Mouse (Mus musculus) left cerebral cortex, postnatal 25 days (tissue): ENCODE data around the gene Tex38. TPM values are rescaled to one million over a fixed set of nuclear protein-coding genes. Genes with fewer than 3 reads are reported as not detected.

ENCODE experiments used
- DNase-seq, 2 experiments: peaks; one replicate each; pipeline ENCODE4 v3.0.0; 2022; ENCODE audit warnings: low spot score in 2 of 2, mixed read lengths in 1 of 2
- intact Hi-C: fragments of 180-260 bp; cut with DNase I; formaldehyde crosslinking; loops from one replicate; pipeline ENCODE4 v1.15.1; 2025
- total RNA-seq, 2 experiments: library from RNA; stranded (reverse); gene quantifications; 2 replicates each; pipeline ENCODE4 v1.2.3; 2021

The Tex38 gene
- total RNA-seq: not detected

DNA sequence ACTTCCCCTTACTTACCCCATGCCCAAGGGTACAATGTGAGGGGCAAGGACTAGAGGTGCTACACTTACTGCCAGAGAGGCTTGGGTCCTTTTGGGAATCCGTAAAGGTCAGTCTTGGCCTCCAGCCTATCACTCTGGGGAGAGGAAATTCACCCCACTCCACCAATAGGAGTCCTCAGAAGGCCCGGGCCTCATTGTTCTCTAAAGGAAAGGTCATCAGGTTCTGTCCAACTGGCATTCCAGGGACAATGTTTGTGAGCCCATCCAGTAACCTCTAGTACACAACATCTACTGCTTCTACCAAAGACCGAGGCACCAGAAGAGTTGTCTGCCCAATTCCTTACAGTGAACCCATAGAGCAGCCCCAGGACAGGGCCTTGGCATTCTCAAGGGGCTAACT lies at the start of gene Tex38:
TSS of gene Tex38 (minus strand) at position 101 of the 400 bp plus-strand sequence.
- intact Hi-C loops: no loop called here
- no peak for DNase-seq

- intact Hi-C loops: no loop called here
- DNase-seq: no peak
Observed at GRCm38 (mm10) chr4:115830491-115830890, 49.7 kb upstream of the Tex38 start.

DNA sequence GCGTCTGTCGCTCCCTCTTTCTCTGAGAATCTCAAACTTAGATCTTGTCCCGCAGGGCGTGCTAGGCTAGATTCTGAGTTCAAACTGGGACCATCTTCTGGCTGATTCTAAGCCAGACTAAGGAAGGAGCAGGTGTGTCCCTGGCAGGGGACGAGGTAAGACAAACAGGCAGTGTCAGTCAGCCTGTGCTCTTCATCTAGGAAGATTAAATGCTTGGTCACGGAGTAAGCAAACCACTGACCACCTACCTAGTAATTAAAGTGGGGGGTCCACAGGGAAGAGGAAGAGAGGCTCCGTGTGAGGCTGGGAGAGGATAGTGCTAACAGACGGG lies 47.7 kb upstream of the Tex38 start:
- DNase-seq: no peak
- intact Hi-C loops: no loop called here

DNA sequence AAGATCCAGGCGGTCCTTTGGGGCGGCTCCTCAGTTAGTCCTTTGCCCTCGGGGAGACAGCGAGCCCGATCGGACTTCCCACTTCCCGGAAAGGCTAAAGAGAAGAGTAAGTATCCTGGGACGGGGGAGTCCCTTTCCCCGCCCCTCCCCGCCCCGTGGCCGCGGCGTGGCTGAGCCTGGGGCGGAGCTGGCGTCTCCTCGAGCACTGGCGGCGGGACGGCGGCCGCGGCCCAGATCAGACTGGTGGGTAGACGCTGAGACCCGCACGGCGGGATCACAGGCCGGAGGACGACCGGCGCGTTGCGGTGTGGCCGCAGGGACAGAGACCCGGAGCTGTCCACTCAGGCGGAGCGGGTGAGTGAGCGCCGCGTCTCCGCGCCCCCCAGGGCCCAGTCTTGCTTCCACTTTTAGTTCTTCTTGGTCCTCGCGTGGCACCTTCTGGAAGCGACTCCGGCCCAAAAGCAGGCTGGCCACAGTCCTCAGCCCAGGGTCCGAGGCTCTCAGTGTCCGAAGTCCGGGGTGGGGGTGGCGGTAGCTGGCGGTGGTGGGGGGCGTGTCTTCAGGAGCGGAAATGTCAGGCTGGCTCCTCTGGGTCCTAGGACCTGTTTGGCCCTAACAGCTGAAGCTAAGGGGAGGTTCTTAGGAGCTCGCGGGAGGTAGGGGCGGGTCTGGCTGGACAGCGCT lies 47.2 kb upstream of the Tex38 start, which contains the start of gene Mob3c:
TSS of gene Mob3c (plus strand) at position 205 of the 684 bp plus-strand sequence.
- peak; percentile 49 to 51 for DNase-seq
- intact Hi-C loops: no loop called here

DNA sequence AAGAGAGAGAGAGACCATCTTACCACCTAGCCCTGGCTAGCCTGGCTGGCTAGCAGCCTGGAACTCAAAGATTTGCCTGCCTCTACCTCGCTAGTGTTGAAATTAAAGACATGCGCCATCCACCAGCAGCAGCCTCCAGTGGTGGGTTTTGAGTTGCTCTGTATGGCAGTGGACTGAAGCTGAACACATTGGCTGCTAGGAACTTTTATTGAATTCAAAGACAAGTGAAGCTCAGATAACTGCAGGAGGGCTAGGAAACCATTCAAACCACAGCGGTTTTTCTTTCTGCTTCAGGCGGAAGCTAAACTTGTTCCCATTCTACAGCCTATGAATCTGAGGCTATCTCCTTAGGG lies 46.7 kb upstream of the Tex38 start:
- DNase-seq: no peak
- intact Hi-C loops: no loop called here

DNA sequence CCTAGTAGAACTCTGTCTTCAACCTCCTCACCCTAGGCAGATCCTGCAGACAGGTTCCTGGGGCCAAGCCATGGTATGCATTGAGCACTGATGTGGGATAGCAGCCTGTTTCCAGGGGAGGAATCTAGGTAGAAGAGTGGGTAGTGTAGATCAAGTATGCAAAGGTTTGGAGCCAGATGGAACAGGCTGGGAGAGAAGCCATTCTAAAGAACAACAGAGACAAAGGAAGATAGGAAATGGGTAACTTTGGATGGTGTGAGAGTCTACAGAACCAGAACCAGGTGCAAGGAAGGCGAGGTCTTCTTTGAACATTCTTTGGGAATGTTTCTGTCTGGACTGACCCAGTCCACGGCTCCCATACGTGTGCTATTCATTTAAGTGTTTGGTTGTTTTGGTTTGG lies 46.2 kb upstream of the Tex38 start:
- intact Hi-C loops: no loop called here

GRCm38 (mm10) chr4:115825271-115825670 lies 44.5 kb upstream of the Tex38 start:
- no peak for DNase-seq
- intact Hi-C loops: no loop called here

More for the DNA sequence above, 46.2 kb upstream of the Tex38 start:
- DNase-seq: no peak

- DNase-seq: no peak
- intact Hi-C loops: no loop called here
Observed at GRCm38 (mm10) chr4:115824178-115824577, 43.4 kb upstream of the Tex38 start.

- no peak for DNase-seq
- intact Hi-C loops: no loop called here
Observed at GRCm38 (mm10) chr4:115821928-115822327, 41.1 kb upstream of the Tex38 start.

- DNase-seq: no peak
- intact Hi-C loops: no loop called here
Observed at GRCm38 (mm10) chr4:115821431-115821830, 40.6 kb upstream of the Tex38 start.

DNA sequence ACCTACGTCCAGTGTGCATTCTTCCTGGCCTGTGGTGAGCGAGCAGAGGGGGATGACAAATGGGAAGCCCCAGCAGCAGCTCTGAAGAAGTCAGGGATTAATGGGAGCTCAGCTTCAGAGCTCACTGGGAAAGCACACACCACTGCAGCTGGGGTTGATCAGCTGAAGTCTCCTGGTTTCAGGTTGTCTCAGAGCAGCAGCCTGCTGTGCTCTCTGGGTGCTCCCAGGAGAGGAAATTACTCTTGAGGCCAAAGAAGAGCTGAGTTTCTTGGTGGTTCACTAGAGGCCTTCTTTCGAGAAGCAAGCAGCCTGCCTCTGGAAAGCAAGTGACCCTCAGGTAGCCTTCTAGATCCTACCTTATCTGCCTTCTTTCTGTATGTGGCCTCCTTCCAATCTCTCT lies 40.1 kb upstream of the Tex38 start:
- no peak for DNase-seq
- intact Hi-C loops: no loop called here

DNA sequence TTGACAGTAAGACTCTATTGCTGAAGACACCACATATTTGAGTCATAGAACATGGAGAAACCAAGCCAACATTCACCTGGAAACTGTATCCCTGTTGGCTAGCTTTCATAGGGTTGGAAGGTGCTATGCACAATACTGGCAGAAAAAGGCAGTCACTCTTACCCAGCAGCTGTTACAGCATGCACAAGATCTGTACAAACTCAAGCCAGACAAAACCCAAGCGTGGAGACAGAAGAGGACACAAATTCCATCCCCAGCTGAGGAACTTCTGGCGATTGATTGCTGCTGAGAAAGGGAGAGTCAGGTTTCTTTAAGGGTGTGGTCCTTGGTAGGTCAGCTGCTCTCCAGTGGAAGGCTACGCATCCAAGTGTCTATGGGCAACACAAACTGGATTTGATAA lies 39.4 kb upstream of the Tex38 start:
- intact Hi-C loops: no loop called here
- DNase-seq: no peak

DNA sequence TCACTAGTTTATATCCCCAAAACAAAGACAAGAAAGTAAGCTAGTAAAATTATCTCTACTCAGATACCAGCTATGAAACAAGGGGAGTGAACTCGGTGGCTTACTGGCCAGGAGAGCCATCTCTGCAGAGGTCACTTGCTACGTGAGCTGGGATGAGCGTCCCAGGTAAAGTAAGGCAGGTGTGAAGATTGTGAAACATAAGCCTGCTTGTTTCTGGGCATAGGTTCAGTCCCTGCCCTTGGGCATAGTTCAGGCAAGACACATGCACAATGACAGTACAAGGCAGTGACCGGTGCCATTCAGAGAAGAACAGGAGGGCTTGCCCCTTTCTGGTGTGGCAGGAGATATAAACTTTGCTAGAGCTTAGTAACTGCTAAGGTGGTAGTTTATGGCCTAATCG lies 34.8 kb upstream of the Tex38 start:
- intact Hi-C loops: no loop called here
- DNase-seq: no peak

DNA sequence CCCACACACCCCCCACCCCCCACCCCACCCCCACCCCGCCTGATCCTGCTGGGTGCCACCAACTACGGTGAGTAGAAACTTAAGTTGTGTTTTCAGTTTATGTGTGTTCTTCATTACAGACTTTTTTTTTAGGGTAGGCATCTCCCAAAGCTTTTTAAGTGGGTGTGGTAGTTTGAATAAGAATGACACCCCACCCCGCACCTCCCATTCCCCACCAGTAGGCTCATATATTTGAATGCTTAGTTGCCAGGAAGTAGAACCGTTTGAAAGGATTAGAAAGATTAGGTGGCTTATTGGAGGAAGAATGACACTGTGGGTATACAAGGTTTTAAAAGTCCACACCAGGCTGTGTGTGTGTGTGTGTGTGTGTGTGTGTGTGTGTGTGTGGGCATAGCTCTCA lies 31.5 kb upstream of the Tex38 start:
- intact Hi-C loops: no loop called here

GRCm38 (mm10) chr4:115799981-115800380 lies 19.2 kb upstream of the Tex38 start:
- DNase-seq: no peak
- intact Hi-C loops: no loop called here

More for the DNA sequence above, 31.5 kb upstream of the Tex38 start:
- DNase-seq: no peak

DNA sequence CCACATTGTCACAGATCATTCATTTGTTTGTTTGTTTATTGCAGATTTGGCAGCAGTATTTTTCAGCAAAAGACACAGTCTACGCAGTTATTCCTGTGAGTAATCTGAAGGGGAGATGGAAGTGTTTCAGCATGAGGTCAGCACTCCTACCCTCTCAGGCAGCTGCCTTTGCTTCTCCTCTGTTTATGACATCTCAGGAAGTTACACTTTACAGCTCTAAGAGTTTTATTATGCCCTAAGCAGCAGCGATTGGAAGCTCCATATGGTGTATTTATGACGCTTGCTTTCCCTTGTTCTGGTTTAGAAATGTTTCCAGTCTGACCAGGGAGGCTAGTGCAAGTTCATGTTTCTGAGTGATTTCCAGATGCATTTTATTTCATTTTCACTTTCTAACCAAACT lies 14.5 kb upstream of the Tex38 start:
- intact Hi-C loops: no loop called here
- no peak for DNase-seq

DNA sequence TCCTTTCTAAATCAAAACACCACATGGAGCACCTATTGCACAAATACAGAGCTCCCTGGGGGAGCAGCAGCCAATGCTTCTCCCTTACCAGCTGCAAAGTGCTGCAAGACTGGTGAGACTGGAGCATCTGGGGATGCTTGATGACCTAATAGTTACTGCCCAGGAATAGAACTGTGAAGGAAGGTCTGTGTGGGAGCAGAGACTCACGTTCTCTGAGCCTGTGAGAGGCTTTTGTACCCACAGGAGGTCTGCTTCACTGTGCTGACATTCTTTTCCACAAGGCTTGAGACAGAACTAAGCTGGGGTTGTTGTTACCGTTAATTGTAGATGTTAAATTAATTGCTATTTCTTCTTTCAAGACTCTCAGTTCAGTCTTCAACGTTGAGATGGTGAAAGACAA lies 10.0 kb upstream of the Tex38 start:
- intact Hi-C loops: no loop called here
- peak; percentile 20 to 25 for DNase-seq

DNA sequence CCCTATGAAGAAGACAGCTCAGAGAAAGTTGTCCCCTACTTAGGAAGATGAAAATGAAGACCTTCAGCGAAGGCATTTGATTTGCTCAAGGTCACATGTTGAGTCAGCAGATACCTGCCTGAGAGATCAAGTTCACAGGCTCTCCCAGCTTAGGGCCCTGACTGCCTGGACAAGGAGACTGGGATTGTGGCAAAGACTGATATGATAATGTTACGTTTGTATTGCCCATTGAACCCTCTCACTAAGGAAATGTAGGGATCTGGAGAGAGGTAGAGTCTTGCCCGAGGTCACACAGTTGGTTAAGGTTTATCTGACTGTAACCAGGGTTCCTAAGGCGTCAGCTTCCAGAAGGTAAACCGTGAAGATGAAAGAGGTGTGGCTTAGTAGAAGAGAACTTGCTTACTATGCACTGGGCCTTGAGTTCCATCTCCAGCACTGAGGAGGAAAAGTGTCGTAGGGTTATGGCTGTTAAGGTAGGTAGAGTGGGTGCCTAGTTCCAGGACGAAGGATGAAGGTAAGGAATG lies 4.8 kb upstream of the Tex38 start:
- DNase-seq: no peak
- intact Hi-C loops: loop anchor here (2.0 kb wide), 1 partner anchor 49 kb away; the partner anchor contains the start of gene Efcab14

DNA sequence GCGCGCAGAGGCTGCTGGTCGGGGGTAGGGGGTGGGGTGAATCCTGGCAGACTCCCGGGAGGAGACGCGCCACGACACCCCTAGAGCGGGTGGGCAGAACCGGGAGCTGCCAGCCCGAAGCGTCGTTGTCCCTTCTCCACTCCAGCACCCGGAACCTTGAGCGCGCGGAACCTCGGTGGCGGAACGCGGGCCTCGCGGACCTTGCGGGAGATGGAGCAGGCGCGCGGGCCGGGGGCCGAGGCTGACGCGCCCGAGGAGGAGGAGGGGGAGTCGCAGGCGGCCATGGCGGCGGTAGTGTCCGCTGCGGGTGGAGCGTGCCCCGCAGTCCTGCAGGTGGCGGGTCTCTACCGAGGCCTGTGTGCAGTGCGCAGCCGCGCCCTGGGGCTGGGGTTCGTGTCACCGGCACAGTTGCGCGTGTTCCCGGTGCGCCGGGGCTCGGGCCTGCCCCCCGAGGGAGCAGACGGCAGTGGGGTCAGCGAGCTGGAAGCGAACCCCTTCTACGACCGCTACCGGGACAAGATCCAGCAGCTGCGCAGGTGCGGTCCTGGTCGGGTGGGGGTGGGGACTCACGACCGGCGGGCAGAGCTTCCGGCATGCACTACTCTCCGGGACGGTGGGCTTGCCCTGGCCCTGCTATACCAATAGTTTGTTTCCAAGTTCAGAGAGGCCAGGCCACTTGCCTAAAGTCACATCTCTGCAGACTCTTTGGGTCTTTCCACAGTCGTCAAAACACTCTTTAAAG lies 4.1 kb upstream of the Tex38 start, which contains the start of gene Atpaf1:
TSS of gene Atpaf1 (plus strand) at position 44 of the 742 bp plus-strand sequence.
- peak; percentile 82 to 83 for DNase-seq
- intact Hi-C loops: loop anchor here (2.0 kb wide), 1 partner anchor 48 kb away; the partner anchor contains the start of gene Efcab14

DNA sequence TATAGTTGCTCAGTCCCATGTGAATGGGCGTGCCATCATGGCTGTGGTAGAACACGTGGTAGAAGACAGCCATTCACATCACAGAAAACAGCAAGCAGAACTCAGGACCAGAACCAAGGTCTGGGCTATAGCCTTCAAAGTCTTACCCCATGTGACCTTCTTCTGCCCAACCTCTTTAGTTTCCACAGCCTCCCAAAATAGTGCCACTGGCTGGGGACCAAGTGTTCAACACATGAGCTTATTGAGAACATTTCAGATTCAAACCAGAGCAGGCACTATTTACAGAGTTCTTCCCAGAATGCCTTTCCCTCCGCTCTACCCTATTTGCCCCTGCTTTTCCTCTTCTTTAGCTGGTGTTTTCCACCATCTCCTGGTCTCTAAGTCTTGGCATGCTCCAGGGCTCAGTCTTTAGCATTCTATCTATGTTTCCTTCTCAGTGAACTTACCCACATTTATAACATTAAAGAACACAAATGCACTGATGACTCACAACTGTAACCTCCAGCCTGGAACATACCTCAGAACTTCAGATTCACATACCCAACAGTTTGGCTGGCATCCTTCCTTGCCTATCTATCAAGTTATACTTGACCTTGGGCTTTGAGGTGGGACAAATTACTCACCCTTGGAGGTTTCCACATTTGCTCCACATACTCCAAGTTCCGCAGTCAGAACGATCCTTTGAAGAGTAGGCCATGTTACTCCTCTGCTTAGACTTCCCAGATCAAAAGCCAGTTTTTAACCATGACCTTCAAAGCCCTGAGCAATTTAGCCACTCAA lies 1.4 kb upstream of the Tex38 start:
- intact Hi-C loops: no loop called here
- DNase-seq: no peak
